Mouse (Mus musculus) MEL (cell line): ENCODE results near the gene Als2cl. TPM values are rescaled to one million over a fixed set of nuclear protein-coding genes. Genes with fewer than 3 reads are reported as not detected.

Experiments used
- DNase-seq: peaks from one replicate; pipeline ENCODE4 v3.0.0; 2011; ENCODE audit warnings: low read depth, low spot score
- H3K27ac ChIP-seq: 2 replicates; pipeline ENCODE4 v1.5.1; 2012; ENCODE audit warnings: low read depth, mild to moderate bottlenecking, control low read depth, low read length, moderate library complexity; ENCODE audit not compliant: control insufficient read depth
- H3K27me3 ChIP-seq, 2 experiments: fragments of 150-350 bp in 1 of 2; sonication (generic) in 1 of 2; 2 replicates each; pipeline ENCODE4 v1.6.1; 2012; ENCODE audit warnings: low read length in 2 of 2, mild to moderate bottlenecking in 2 of 2, improper control_type of control experiment in 1 of 2, moderate library complexity in 1 of 2; ENCODE audit not compliant: insufficient read depth in 2 of 2, control insufficient read depth in 1 of 2
- H3K36me3 ChIP-seq, 2 experiments: 2 replicates each; pipeline ENCODE4 v1.6.1; 2012 to 2014; ENCODE audit warnings: low read length in 2 of 2, improper control_type of control experiment in 1 of 2, inconsistent platforms in 1 of 2, mild to moderate bottlenecking in 1 of 2; ENCODE audit not compliant: insufficient read depth in 2 of 2, control insufficient read depth in 1 of 2
- H3K4me1 ChIP-seq, 2 experiments: fragments of 150-350 bp in 1 of 2; sonication (generic) in 1 of 2; 2 replicates each; pipeline ENCODE4 v1.6.1; 2012; ENCODE audit warnings: low read length in 2 of 2, improper control_type of control experiment in 1 of 2, mild to moderate bottlenecking in 1 of 2; ENCODE audit not compliant: insufficient read depth in 2 of 2, control insufficient read depth in 1 of 2
- H3K4me3 ChIP-seq, 2 experiments: fragments of 150-350 bp in 1 of 2; sonication (generic) in 1 of 2; 2 replicates each; pipeline ENCODE4 v1.5.1; 2012; ENCODE audit warnings: low read depth in 2 of 2, low read length in 2 of 2, mild to moderate bottlenecking in 2 of 2, moderate library complexity in 2 of 2, control low read depth in 1 of 2, improper control_type of control experiment in 1 of 2; ENCODE audit not compliant: control insufficient read depth in 1 of 2, insufficient read depth in 1 of 2
- H3K79me2 ChIP-seq: 2 replicates; pipeline ENCODE4 v1.6.1; 2012; ENCODE audit warnings: mild to moderate bottlenecking, low read length, moderate library complexity; ENCODE audit not compliant: control insufficient read depth, poor library complexity, insufficient read depth
- H3K9ac ChIP-seq: 2 replicates; pipeline ENCODE4 v1.6.1; 2012; ENCODE audit warnings: low read depth, mild to moderate bottlenecking, control low read depth, low read length, moderate library complexity; ENCODE audit not compliant: control insufficient read depth, poor library complexity, severe bottlenecking
- H3K9me3 ChIP-seq: fragments of 150-350 bp; sonication (generic); replicated peaks from 2 replicates; pipeline ENCODE4 v1.6.1; 2012; ENCODE audit warnings: mild to moderate bottlenecking, low read length, improper control_type of control experiment, moderate library complexity; ENCODE audit not compliant: insufficient read depth
- BHLHE40 ChIP-seq: IDR thresholded peaks from 2 replicates; pipeline ENCODE4 v1.6.1; 2012; ENCODE audit warnings: low read depth, mild to moderate bottlenecking, inconsistent platforms, low read length, improper control_type of control experiment, borderline replicate concordance
- CHD1 ChIP-seq: IDR thresholded peaks from 2 replicates; pipeline ENCODE4 v1.6.1; 2012; ENCODE audit warnings: low read depth, mild to moderate bottlenecking, inconsistent platforms, low read length, improper control_type of control experiment
- CTCF ChIP-seq, 3 experiments: IDR thresholded peaks in 2 of 3; conservative IDR thresholded peaks in 1 of 3; 2 replicates each; pipeline ENCODE4 v1.5.1; 2011 to 2012; ENCODE audit warnings: low read length in 3 of 3, low read depth in 2 of 3, mild to moderate bottlenecking in 2 of 3, improper control_type of control experiment in 1 of 3, inconsistent platforms in 1 of 3, mixed read lengths in 1 of 3, moderate library complexity in 1 of 3; ENCODE audit not compliant: control insufficient read depth in 1 of 3, insufficient read depth in 1 of 3, poor library complexity in 1 of 3, severe bottlenecking in 1 of 3
- ETS1 ChIP-seq: IDR thresholded peaks from 2 replicates; pipeline ENCODE4 v1.6.1; 2012; ENCODE audit warnings: low read depth, mild to moderate bottlenecking, inconsistent platforms, low read length, improper control_type of control experiment, moderate library complexity
- GABPA ChIP-seq: IDR thresholded peaks from 2 replicates; pipeline ENCODE4 v1.6.1; 2012; ENCODE audit warnings: low read depth, mild to moderate bottlenecking, inconsistent platforms, low read length, improper control_type of control experiment, moderate library complexity
- GATA1 ChIP-seq: IDR thresholded peaks from 2 replicates; pipeline ENCODE4 v1.6.1; 2011; ENCODE audit warnings: low read depth, low read length, improper control_type of control experiment
- JUND ChIP-seq: IDR thresholded peaks from 2 replicates; pipeline ENCODE4 v1.6.1; 2011; ENCODE audit warnings: low read depth, mild to moderate bottlenecking, improper control_type of control experiment, low read length
- MAX ChIP-seq: IDR thresholded peaks from 2 replicates; pipeline ENCODE4 v1.6.1; 2011; ENCODE audit warnings: low read length, improper control_type of control experiment
- MAZ ChIP-seq: IDR thresholded peaks from 2 replicates; pipeline ENCODE4 v1.6.1; 2012; ENCODE audit warnings: low read depth, mild to moderate bottlenecking, inconsistent platforms, low read length, improper control_type of control experiment
- MEF2A ChIP-seq: IDR thresholded peaks from 2 replicates; pipeline ENCODE4 v1.6.1; 2014; ENCODE audit warnings: low read depth, mild to moderate bottlenecking, inconsistent platforms, low read length, improper control_type of control experiment; ENCODE audit not compliant: poor library complexity, insufficient replicate concordance, severe bottlenecking; ENCODE audit errors: extremely low read depth
- MYC ChIP-seq: IDR thresholded peaks from 2 replicates; pipeline ENCODE4 v1.6.1; 2011; ENCODE audit warnings: low read depth, mild to moderate bottlenecking, low read length, improper control_type of control experiment, moderate library complexity
- NRF1 ChIP-seq: IDR thresholded peaks from 2 replicates; pipeline ENCODE4 v1.6.1; 2014; ENCODE audit warnings: low read depth, mild to moderate bottlenecking, inconsistent platforms, low read length, improper control_type of control experiment, moderate library complexity; ENCODE audit not compliant: poor library complexity, insufficient read depth, severe bottlenecking
- POLR2AphosphoS2 ChIP-seq: IDR thresholded peaks from 2 replicates; pipeline ENCODE4 v1.6.1; 2011; ENCODE audit warnings: low read length, improper control_type of control experiment
- RCOR1 ChIP-seq: IDR thresholded peaks from 2 replicates; pipeline ENCODE4 v1.6.1; 2012; ENCODE audit warnings: low read depth, mild to moderate bottlenecking, inconsistent platforms, low read length, improper control_type of control experiment
- TBP ChIP-seq: IDR thresholded peaks from 2 replicates; pipeline ENCODE4 v1.8.0; 2011; ENCODE audit warnings: low read depth, low read length, improper control_type of control experiment
- TCF12 ChIP-seq: IDR thresholded peaks from 2 replicates; pipeline ENCODE4 v1.6.1; 2014; ENCODE audit warnings: low read depth, mild to moderate bottlenecking, inconsistent platforms, low read length, improper control_type of control experiment, moderate library complexity
- USF1 ChIP-seq: IDR thresholded peaks from 2 replicates; pipeline ENCODE4 v1.6.1; 2014; ENCODE audit warnings: low read depth, mild to moderate bottlenecking, inconsistent platforms, low read length, improper control_type of control experiment, moderate library complexity
- ZC3H11A ChIP-seq: IDR thresholded peaks from 2 replicates; pipeline ENCODE4 v1.6.1; 2012; ENCODE audit warnings: low read depth, mild to moderate bottlenecking, inconsistent platforms, low read length, improper control_type of control experiment
- ZKSCAN1 ChIP-seq: IDR thresholded peaks from 2 replicates; pipeline ENCODE4 v1.6.1; 2012; ENCODE audit warnings: low read depth, mild to moderate bottlenecking, inconsistent platforms, low read length, improper control_type of control experiment, moderate library complexity
- ZNF384 ChIP-seq: IDR thresholded peaks from 2 replicates; pipeline ENCODE4 v1.6.1; 2012; ENCODE audit warnings: low read depth, mild to moderate bottlenecking, inconsistent platforms, low read length, improper control_type of control experiment
- polyA plus RNA-seq, 2 experiments: library from polyadenylated mRNA; stranded (reverse) in 1 of 2; unstranded in 1 of 2; fragments of >175 nt in 1 of 2; fragments of >200 nt in 1 of 2; gene quantifications; 2 replicates each; pipeline versions ENCODE4 v1.2.1 to v1.2.4; 2012; ENCODE audit warnings: low replicate concordance in 2 of 2, low read depth in 1 of 2; ENCODE audit not compliant: insufficient read length in 2 of 2, insufficient read depth in 1 of 2, missing spikeins in 1 of 2
- total RNA-seq: library from RNA; depleted of rRNA; stranded (reverse); fragments of 300-350 nt; gene quantifications from 2 replicates; pipeline ENCODE4 v1.2.3, GENCODE M21; 2012

Gene Als2cl
- total and polyA plus RNA-seq, 3 experiments, result 0.21 TPM; not detected in 2

GRCm38 (mm10) chr9:110899451-110900008 lies 19.9 kb downstream of the Als2cl start:
- no peaks in the 10 kb centered on the region for H3K79me2 ChIP-seq
- DNase-seq, result no peak
- no peaks in the 10 kb centered on the region for H3K9me3 ChIP-seq
- no peak overlapping the region for H3K27ac ChIP-seq
- H3K36me3 ChIP-seq, result no peaks in the 10 kb centered on the region
- no peaks in the 10 kb centered on the region for H3K27me3 ChIP-seq
- H3K4me3 ChIP-seq, result no peak overlapping the region
- no peak overlapping the region for H3K9ac ChIP-seq
- TF ChIP-seq MEF2A (no peak), MAZ (no peak), JUND (no peak)
- no peaks in the 10 kb centered on the region for H3K4me1 ChIP-seq

DNA sequence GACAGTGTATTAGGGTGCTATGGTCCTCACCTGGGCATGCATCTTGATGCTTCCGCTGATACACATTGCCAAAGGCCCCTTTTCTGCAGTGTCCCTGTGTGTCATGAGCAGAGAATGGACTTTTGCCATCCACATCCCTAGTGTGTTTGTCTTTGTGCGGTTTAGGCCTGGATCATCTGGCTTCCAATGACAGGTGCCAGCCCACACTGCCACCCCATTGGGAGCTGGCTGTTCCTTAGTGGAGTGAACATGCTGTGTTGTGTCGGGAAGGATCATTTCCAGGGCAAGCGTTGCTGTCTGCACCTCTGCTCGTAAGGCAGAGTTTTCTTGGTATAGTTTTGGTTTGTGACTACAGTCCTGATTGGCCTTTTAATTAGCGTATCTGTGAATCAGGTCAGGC lies 21.5 kb downstream of the Als2cl start:
- H3K9ac ChIP-seq, result no peak overlapping the region
- H3K4me1 ChIP-seq, result no peaks in the 10 kb centered on the region
- no peaks in the 10 kb centered on the region for H3K9me3 ChIP-seq
- no peak for TF ChIP-seq MYC
- no peak for TF ChIP-seq TBP
- TF ChIP-seq ZC3H11A, result no peak
- TF ChIP-seq TCF12, result no peak
- no peak for DNase-seq
- H3K27me3 ChIP-seq, result no peaks in the 10 kb centered on the region
- no peaks in the 10 kb centered on the region for H3K36me3 ChIP-seq
- H3K79me2 ChIP-seq, result no peaks in the 10 kb centered on the region
- no peak overlapping the region for H3K27ac ChIP-seq
- H3K4me3 ChIP-seq, result no peak overlapping the region

- no peak overlapping the region for H3K27ac ChIP-seq
- TF ChIP-seq ZKSCAN1, result no peak
- no peak for TF ChIP-seq RCOR1
- TF ChIP-seq GABPA, result no peak
- no peak for TF ChIP-seq USF1
- TF ChIP-seq ZNF384, result no peak
- no peak for TF ChIP-seq CTCF (IDR thresholded peaks at IDR 0.05 in 2 of 3, conservative IDR thresholded peaks at IDR 0.05 in 1 of 3; ENCODE audit: control insufficient read depth in 1 of 3, insufficient read depth in 1 of 3, low read depth in 2 of 3, low read length in 3 of 3, poor library complexity in 1 of 3, severe bottlenecking in 1 of 3)
- TF ChIP-seq MEF2A, result no peak
- TF ChIP-seq TBP, result no peak
- TF ChIP-seq MAX, result no peak
- no peak for TF ChIP-seq ETS1
- TF ChIP-seq NRF1, result no peak
- no peak for TF ChIP-seq CHD1
- no peak for TF ChIP-seq BHLHE40
- TF ChIP-seq POLR2AphosphoS2, result no peak
- no peak for TF ChIP-seq GATA1
- TF ChIP-seq JUND, result no peak
- H3K9ac ChIP-seq, result no peak overlapping the region
- no peaks in the 10 kb centered on the region for H3K36me3 ChIP-seq
- H3K9me3 ChIP-seq, result no peaks in the 10 kb centered on the region
- no peaks in the 10 kb centered on the region for H3K27me3 ChIP-seq
- no peaks in the 10 kb centered on the region for H3K79me2 ChIP-seq
- H3K4me1 ChIP-seq, result no peaks in the 10 kb centered on the region
- no peak overlapping the region for H3K4me3 ChIP-seq
- DNase-seq, result no peak
Measured at GRCm38 (mm10) chr9:110902271-110902670, 22.6 kb downstream of the Als2cl start.
